Mouse (Mus musculus): ENCODE data around the gene Gm21312. TPM values are rescaled to one million over a fixed set of nuclear protein-coding genes. Genes with fewer than 3 reads are reported as not detected.
"Not testable (repeated sequence)": the region's sequence is repeated elsewhere in the genome, so short reads cannot be mapped to it uniquely, and the experiment has no call there.

The Gm21312 gene
- polyA plus RNA-seq (2014; fragmentation: Nextera tagmentation; extraction: Ambion mirVana): not detected in 2 replicates

DNA sequence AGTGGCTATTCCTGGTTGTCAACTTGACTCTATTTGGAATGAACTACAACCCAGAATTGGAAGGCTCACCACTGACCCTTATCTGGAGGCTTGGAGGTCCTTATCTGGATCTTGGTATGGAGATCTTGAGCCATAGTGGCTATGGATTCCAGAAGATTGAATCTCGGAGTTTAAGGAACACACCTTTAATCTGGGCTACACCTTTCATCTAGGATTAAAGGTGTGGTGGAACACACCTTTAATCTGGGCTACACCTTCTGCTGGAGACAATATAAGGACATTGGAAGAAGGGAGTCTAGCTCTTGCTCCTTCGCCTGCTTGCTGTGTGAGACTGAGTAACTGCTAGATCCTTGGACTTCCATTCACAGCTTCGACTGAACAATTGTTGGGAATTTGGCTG lies at the start of gene Gm21312:
Gene Gm21312, plus strand, starts transcription at position 301 of the 400 bp plus-strand sequence.
- H3K4me2 ChIP-seq; H3K9me3 ChIP-seq (ENCODE audit: control insufficient read depth, low read length); H3K4me1 ChIP-seq (ENCODE audit: control insufficient read depth, insufficient read depth, low read length); H3K36me3 ChIP-seq (ENCODE audit: control insufficient read depth, insufficient read depth, low read length); H3K27ac ChIP-seq (ENCODE audit: low read depth, low read length); DNase-seq (ENCODE audit: low spot score, missing footprints); H3K9ac ChIP-seq (ENCODE audit: low read length); H3K27me3 ChIP-seq (ENCODE audit: control insufficient read depth, insufficient read depth, low read length); ATAC-seq (ENCODE audit: low FRiP score); H3K4me3 ChIP-seq (ENCODE audit: low read depth, low read length): not testable (repeated sequence)
- WGBS: no CpG with 5 or more reads among the region's 3 CpGs

DNA sequence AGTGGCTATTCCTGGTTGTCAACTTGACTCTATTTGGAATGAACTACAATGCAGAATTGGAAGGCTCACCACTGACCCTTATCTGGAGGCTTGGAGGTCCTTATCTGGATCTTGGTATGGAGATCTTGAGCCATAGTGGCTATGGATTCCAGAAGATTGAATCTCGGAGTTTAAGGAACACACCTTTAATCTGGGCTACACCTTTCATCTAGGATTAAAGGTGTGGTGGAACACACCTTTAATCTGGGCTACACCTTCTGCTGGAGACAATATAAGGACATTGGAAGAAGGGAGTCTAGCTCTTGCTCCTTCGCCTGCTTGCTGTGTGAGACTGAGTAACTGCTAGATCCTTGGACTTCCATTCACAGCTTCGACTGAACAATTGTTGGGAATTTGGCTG lies 34.1 kb upstream of the Gm21312 start, which contains the start of gene Gm21293:
Gene Gm21293, plus strand, starts transcription at position 301 of the 400 bp plus-strand sequence.
- H3K27me3 ChIP-seq (ENCODE audit: control insufficient read depth, insufficient read depth, low read length); H3K4me3 ChIP-seq (ENCODE audit: low read depth, low read length); H3K9ac ChIP-seq (ENCODE audit: low read length); ATAC-seq (ENCODE audit: low FRiP score); H3K27ac ChIP-seq (ENCODE audit: low read depth, low read length); H3K4me2 ChIP-seq; H3K36me3 ChIP-seq (ENCODE audit: control insufficient read depth, insufficient read depth, low read length); H3K4me1 ChIP-seq (ENCODE audit: control insufficient read depth, insufficient read depth, low read length); DNase-seq (ENCODE audit: low spot score, missing footprints); H3K9me3 ChIP-seq (ENCODE audit: control insufficient read depth, low read length): not testable (repeated sequence)
- WGBS: no CpG with 5 or more reads among the region's 3 CpGs

DNA sequence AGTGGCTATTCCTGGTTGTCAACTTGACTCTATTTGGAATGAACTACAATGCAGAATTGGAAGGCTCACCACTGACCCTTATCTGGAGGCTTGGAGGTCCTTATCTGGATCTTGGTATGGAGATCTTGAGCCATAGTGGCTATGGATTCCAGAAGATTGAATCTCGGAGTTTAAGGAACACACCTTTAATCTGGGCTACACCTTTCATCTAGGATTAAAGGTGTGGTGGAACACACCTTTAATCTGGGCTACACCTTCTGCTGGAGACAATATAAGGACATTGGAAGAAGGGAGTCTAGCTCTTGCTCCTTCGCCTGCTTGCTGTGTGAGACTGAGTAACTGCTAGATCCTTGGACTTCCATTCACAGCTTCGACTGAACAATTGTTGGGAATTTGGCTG lies 25.6 kb upstream of the Gm21312 start, which contains the start of gene Gm6763:
Gene Gm6763, plus strand, starts transcription at position 301 of the 400 bp plus-strand sequence.
- H3K9ac ChIP-seq (ENCODE audit: low read length); H3K4me1 ChIP-seq (ENCODE audit: control insufficient read depth, insufficient read depth, low read length); H3K4me2 ChIP-seq; H3K36me3 ChIP-seq (ENCODE audit: control insufficient read depth, insufficient read depth, low read length); H3K4me3 ChIP-seq (ENCODE audit: low read depth, low read length); H3K27me3 ChIP-seq (ENCODE audit: control insufficient read depth, insufficient read depth, low read length); H3K27ac ChIP-seq (ENCODE audit: low read depth, low read length); ATAC-seq (ENCODE audit: low FRiP score); DNase-seq (ENCODE audit: low spot score, missing footprints); H3K9me3 ChIP-seq (ENCODE audit: control insufficient read depth, low read length): not testable (repeated sequence)
- WGBS: no CpG with 5 or more reads among the region's 3 CpGs

DNA sequence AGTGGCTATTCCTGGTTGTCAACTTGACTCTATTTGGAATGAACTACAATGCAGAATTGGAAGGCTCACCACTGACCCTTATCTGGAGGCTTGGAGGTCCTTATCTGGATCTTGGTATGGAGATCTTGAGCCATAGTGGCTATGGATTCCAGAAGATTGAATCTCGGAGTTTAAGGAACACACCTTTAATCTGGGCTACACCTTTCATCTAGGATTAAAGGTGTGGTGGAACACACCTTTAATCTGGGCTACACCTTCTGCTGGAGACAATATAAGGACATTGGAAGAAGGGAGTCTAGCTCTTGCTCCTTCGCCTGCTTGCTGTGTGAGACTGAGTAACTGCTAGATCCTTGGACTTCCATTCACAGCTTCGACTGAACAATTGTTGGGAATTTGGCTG lies 17.1 kb upstream of the Gm21312 start, which contains the start of gene Gm8764:
Gene Gm8764, plus strand, starts transcription at position 301 of the 400 bp plus-strand sequence.
- H3K9me3 ChIP-seq (ENCODE audit: control insufficient read depth, low read length); H3K27ac ChIP-seq (ENCODE audit: low read depth, low read length); H3K36me3 ChIP-seq (ENCODE audit: control insufficient read depth, insufficient read depth, low read length); DNase-seq (ENCODE audit: low spot score, missing footprints); H3K4me2 ChIP-seq; H3K9ac ChIP-seq (ENCODE audit: low read length); H3K4me1 ChIP-seq (ENCODE audit: control insufficient read depth, insufficient read depth, low read length); ATAC-seq (ENCODE audit: low FRiP score); H3K4me3 ChIP-seq (ENCODE audit: low read depth, low read length); H3K27me3 ChIP-seq (ENCODE audit: control insufficient read depth, insufficient read depth, low read length): not testable (repeated sequence)
- WGBS: no CpG with 5 or more reads among the region's 3 CpGs

DNA sequence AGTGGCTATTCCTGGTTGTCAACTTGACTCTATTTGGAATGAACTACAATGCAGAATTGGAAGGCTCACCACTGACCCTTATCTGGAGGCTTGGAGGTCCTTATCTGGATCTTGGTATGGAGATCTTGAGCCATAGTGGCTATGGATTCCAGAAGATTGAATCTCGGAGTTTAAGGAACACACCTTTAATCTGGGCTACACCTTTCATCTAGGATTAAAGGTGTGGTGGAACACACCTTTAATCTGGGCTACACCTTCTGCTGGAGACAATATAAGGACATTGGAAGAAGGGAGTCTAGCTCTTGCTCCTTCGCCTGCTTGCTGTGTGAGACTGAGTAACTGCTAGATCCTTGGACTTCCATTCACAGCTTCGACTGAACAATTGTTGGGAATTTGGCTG lies 8.6 kb upstream of the Gm21312 start, which contains the start of gene Gm21304:
Gene Gm21304, plus strand, starts transcription at position 301 of the 400 bp plus-strand sequence.
- DNase-seq (ENCODE audit: low spot score, missing footprints); H3K9ac ChIP-seq (ENCODE audit: low read length); ATAC-seq (ENCODE audit: low FRiP score); H3K27ac ChIP-seq (ENCODE audit: low read depth, low read length); H3K9me3 ChIP-seq (ENCODE audit: control insufficient read depth, low read length); H3K4me2 ChIP-seq; H3K27me3 ChIP-seq (ENCODE audit: control insufficient read depth, insufficient read depth, low read length); H3K4me1 ChIP-seq (ENCODE audit: control insufficient read depth, insufficient read depth, low read length); H3K4me3 ChIP-seq (ENCODE audit: low read depth, low read length); H3K36me3 ChIP-seq (ENCODE audit: control insufficient read depth, insufficient read depth, low read length): not testable (repeated sequence)
- no CpG with 5 or more reads among the region's 3 CpGs for WGBS

DNA sequence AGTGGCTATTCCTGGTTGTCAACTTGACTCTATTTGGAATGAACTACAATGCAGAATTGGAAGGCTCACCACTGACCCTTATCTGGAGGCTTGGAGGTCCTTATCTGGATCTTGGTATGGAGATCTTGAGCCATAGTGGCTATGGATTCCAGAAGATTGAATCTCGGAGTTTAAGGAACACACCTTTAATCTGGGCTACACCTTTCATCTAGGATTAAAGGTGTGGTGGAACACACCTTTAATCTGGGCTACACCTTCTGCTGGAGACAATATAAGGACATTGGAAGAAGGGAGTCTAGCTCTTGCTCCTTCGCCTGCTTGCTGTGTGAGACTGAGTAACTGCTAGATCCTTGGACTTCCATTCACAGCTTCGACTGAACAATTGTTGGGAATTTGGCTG lies 8.4 kb downstream of the Gm21312 start, which contains the start of gene Gm20765:
Gene Gm20765, plus strand, starts transcription at position 301 of the 400 bp plus-strand sequence.
- not testable (repeated sequence) for ATAC-seq (ENCODE audit: low FRiP score); H3K27ac ChIP-seq (ENCODE audit: low read depth, low read length); H3K9me3 ChIP-seq (ENCODE audit: control insufficient read depth, low read length); H3K36me3 ChIP-seq (ENCODE audit: control insufficient read depth, insufficient read depth, low read length); H3K27me3 ChIP-seq (ENCODE audit: control insufficient read depth, insufficient read depth, low read length); DNase-seq (ENCODE audit: low spot score, missing footprints); H3K4me1 ChIP-seq (ENCODE audit: control insufficient read depth, insufficient read depth, low read length); H3K4me2 ChIP-seq; H3K9ac ChIP-seq (ENCODE audit: low read length); H3K4me3 ChIP-seq (ENCODE audit: low read depth, low read length)
- no CpG with 5 or more reads among the region's 3 CpGs for WGBS

DNA sequence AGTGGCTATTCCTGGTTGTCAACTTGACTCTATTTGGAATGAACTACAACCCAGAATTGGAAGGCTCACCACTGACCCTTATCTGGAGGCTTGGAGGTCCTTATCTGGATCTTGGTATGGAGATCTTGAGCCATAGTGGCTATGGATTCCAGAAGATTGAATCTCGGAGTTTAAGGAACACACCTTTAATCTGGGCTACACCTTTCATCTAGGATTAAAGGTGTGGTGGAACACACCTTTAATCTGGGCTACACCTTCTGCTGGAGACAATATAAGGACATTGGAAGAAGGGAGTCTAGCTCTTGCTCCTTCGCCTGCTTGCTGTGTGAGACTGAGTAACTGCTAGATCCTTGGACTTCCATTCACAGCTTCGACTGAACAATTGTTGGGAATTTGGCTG lies 16.9 kb downstream of the Gm21312 start, which contains the start of gene Gm4340:
Gene Gm4340, plus strand, starts transcription at position 301 of the 400 bp plus-strand sequence.
- DNase-seq (ENCODE audit: low spot score, missing footprints); H3K4me1 ChIP-seq (ENCODE audit: control insufficient read depth, insufficient read depth, low read length); ATAC-seq (ENCODE audit: low FRiP score); H3K27me3 ChIP-seq (ENCODE audit: control insufficient read depth, insufficient read depth, low read length); H3K4me3 ChIP-seq (ENCODE audit: low read depth, low read length); H3K27ac ChIP-seq (ENCODE audit: low read depth, low read length); H3K9me3 ChIP-seq (ENCODE audit: control insufficient read depth, low read length); H3K4me2 ChIP-seq; H3K36me3 ChIP-seq (ENCODE audit: control insufficient read depth, insufficient read depth, low read length); H3K9ac ChIP-seq (ENCODE audit: low read length): not testable (repeated sequence)
- WGBS: no CpG with 5 or more reads among the region's 3 CpGs

DNA sequence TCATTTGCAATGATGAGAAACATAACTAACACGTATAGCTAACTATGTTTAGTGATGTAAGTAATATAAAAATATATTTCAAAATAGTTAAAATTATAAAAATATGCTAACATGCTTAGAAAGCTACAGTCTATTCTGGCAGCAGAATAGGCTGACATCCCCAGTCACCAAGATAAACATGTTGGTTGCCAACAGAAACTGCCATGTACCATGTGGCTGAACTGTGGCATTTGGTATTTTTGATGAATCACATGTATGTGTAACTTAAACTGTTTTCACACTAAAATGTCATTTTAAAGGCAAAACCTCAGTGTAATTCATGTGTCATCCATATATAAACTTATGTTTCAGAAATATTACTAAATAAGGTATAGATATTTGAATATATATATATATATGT lies 32.8 kb downstream of the Gm21312 start:
- H3K4me1 ChIP-seq (ENCODE audit: control insufficient read depth, insufficient read depth, low read length): no peaks in the 10 kb centered on the region
- no peak for DNase-seq (ENCODE audit: low spot score, missing footprints)
- H3K4me3 ChIP-seq (ENCODE audit: low read depth, low read length): no peak overlapping the region
- no peak for ATAC-seq (ENCODE audit: low FRiP score)
- H3K27ac ChIP-seq (ENCODE audit: low read depth, low read length): no peak overlapping the region
- 92% methylated on average over 1 of the region's 1 CpGs for WGBS
- no peaks in the 10 kb centered on the region for H3K9me3 ChIP-seq (ENCODE audit: control insufficient read depth, low read length)
- H3K4me2 ChIP-seq: no peak overlapping the region
- H3K27me3 ChIP-seq (ENCODE audit: control insufficient read depth, insufficient read depth, low read length): no peaks in the 10 kb centered on the region
- H3K9ac ChIP-seq (ENCODE audit: low read length): no peak overlapping the region
- no peaks in the 10 kb centered on the region for H3K36me3 ChIP-seq (ENCODE audit: control insufficient read depth, insufficient read depth, low read length)

DNA sequence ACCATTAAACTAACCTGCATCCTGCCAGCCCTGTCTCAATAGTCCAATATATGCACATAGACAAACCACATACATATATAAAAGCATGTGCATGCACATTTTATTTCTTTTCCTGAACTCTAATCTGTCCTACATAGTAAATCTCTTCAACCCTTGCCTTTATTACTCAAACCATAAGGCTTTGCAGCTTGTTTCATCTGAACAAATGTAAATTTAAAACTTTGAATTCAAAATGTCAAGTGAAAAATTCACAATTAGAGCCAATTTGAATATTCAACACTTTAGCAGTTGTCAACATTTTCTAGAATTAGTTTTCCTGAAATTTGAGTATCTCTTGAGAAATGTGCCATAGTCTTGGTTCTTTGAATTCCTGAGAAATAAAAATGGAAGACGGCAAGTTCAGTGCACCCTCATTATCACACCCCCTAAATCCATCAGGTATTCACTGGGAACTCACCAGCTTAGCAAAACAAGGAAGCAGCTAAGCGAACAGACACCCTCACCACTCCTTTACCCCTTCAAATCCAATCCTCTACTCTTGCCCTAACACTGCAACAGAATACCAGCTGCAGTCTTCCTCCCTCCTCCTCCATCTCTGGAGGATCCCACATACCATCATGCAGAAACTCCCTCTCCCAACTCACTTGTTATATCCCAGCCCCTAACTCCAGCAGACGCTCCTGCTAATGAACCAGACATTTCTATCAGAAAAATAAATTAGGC lies 33.6 kb downstream of the Gm21312 start:
- H3K27ac ChIP-seq (ENCODE audit: low read depth, low read length): no peak overlapping the region
- no peak for ATAC-seq (ENCODE audit: low FRiP score)
- H3K9me3 ChIP-seq (ENCODE audit: control insufficient read depth, low read length): no peaks in the 10 kb centered on the region
- WGBS: 77% methylated on average over 3 of the region's 3 CpGs
- H3K4me2 ChIP-seq: no peak overlapping the region
- H3K9ac ChIP-seq (ENCODE audit: low read length): no peak overlapping the region
- no peak for DNase-seq (ENCODE audit: low spot score, missing footprints)
- no peaks in the 10 kb centered on the region for H3K4me1 ChIP-seq (ENCODE audit: control insufficient read depth, insufficient read depth, low read length)
- no peaks in the 10 kb centered on the region for H3K36me3 ChIP-seq (ENCODE audit: control insufficient read depth, insufficient read depth, low read length)
- H3K27me3 ChIP-seq (ENCODE audit: control insufficient read depth, insufficient read depth, low read length): no peaks in the 10 kb centered on the region
- no peak overlapping the region for H3K4me3 ChIP-seq (ENCODE audit: low read depth, low read length)
